Mouse (Mus musculus) ES-Bruce4 (cell line): Measurements from ENCODE around the gene Sipa1l2.

Source experiments
- CTCF ChIP-seq: IDR thresholded peaks from one replicate; pipeline ENCODE4 v1.8.1; 2011; ENCODE audit warnings: low read depth, low read length
- EP300 ChIP-seq: IDR thresholded peaks from 2 replicates; pipeline ENCODE4 v1.6.1; 2011; ENCODE audit warnings: low read depth, low read length; ENCODE audit not compliant: insufficient read depth
- POLR2A ChIP-seq: IDR thresholded peaks from one replicate; pipeline ENCODE4 v1.8.1; 2011; ENCODE audit warnings: low read length; ENCODE audit not compliant: insufficient read depth

- TF ChIP-seq CTCF: no peak
- no peak for TF ChIP-seq POLR2A
- TF ChIP-seq EP300: no peak
Measured at GRCm38 (mm10) chr8:125430796-125431195, 138.8 kb downstream of the Sipa1l2 start.
